Mouse (Mus musculus) limb, embryonic 10.5 days (tissue): ENCODE measurements around the gene Per1. TPM values are rescaled to one million over a fixed set of nuclear protein-coding genes. Genes with fewer than 3 reads are reported as not detected.

Experiments used
- DNase-seq: peaks from one replicate; pipeline ENCODE4 v3.0.0-alpha.2; 2017; ENCODE audit warnings: low spot score
- H3K27ac ChIP-seq: fragments of 300-500 bp; sonication (generic); 2 replicates; pipeline ENCODE4 v1.5.1; 2016; ENCODE audit warnings: mild to moderate bottlenecking
- H3K27me3 ChIP-seq: fragments of 300-500 bp; sonication (generic); 2 replicates; pipeline ENCODE4 v1.6.1; 2016; ENCODE audit warnings: low read depth, mild to moderate bottlenecking; ENCODE audit not compliant: poor library complexity, severe bottlenecking
- H3K36me3 ChIP-seq: fragments of 300-500 bp; sonication (generic); 2 replicates; pipeline ENCODE4 v1.6.1; 2016; ENCODE audit warnings: mild to moderate bottlenecking, moderate library complexity
- H3K4me1 ChIP-seq: fragments of 300-500 bp; sonication (generic); 2 replicates; pipeline ENCODE4 v1.6.1; 2016
- H3K4me3 ChIP-seq: fragments of 300-500 bp; sonication (generic); 2 replicates; pipeline ENCODE4 v1.5.1; 2016; ENCODE audit warnings: mild to moderate bottlenecking, moderate library complexity
- H3K9me3 ChIP-seq: fragments of 300-500 bp; sonication (generic); replicated peaks from 2 replicates; pipeline ENCODE4 v1.6.1; 2016; ENCODE audit warnings: mild to moderate bottlenecking
- WGBS: fragments of 180-500 bp; shearing (Covaris S2); methylation state at CpG from one replicate; pipeline ENCODE4 v1.1.7; 2016; 5-methylcytosine and 5-hydroxymethylcytosine counted together
- polyA plus RNA-seq: library from polyadenylated mRNA; unstranded; fragments of >200 nt; fragmentation: Nextera tagmentation; extraction: Ambion mirVana; gene quantifications from 2 replicates; pipeline ENCODE4 v1.2.1, GENCODE M21; 2016

Gene Per1
- polyA plus RNA-seq, result 10.3 and 10.8 TPM in 2 replicates

DNA sequence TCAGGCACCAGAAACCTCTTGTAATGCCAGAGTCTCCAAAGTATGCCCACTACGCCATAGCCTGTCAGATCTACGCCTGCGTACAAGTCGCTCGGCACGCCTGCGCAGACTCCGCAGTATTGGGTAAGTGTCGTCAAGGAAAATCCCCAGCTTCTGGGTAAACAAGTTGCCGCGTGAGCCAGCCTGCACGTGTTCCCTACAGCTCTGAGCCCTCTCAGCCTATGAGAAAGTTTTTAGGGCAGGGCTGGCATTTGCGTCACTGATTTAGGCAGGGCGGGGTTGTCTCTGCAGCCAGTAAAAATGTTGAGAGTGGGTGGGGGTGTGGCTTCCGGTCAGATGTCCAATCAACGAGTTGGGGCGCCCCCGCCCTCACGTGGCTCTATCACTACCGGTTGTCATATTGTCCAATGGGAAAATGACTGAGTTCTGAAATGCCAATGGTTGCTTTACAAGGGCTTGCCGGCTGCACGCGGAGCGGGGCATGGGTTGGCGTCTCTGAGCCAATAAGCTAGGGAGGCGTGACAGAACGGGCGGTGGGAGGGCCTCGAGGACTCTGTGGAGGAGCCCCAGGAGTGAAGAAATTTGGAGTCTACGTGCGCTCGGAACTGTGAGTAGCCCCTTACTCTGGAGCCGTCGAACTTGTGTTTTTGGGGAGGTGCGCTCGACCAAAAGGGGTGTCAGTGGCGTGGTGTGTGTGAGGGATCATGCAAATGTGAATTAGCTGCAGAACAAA is at the start of gene Per1:
Per1 (plus strand) TSS at position 521 of the 733 bp plus-strand sequence.
- H3K27me3 ChIP-seq, result no peaks in the 10 kb centered on the region
- H3K27ac ChIP-seq, result peak within 1 kb of the TSS; percentile 70
- DNase-seq, result peak; percentile 97
- H3K9me3 ChIP-seq, result no peaks in the 10 kb centered on the region
- under 1% methylated on average over 37 of the region's 37 CpGs for WGBS
- peak within 1 kb of the TSS; percentile 65 for H3K4me3 ChIP-seq
- peaks cover 67% of the 10 kb centered on the region for H3K4me1 ChIP-seq
- peaks cover 28% of the 10 kb centered on the region for H3K36me3 ChIP-seq

DNA sequence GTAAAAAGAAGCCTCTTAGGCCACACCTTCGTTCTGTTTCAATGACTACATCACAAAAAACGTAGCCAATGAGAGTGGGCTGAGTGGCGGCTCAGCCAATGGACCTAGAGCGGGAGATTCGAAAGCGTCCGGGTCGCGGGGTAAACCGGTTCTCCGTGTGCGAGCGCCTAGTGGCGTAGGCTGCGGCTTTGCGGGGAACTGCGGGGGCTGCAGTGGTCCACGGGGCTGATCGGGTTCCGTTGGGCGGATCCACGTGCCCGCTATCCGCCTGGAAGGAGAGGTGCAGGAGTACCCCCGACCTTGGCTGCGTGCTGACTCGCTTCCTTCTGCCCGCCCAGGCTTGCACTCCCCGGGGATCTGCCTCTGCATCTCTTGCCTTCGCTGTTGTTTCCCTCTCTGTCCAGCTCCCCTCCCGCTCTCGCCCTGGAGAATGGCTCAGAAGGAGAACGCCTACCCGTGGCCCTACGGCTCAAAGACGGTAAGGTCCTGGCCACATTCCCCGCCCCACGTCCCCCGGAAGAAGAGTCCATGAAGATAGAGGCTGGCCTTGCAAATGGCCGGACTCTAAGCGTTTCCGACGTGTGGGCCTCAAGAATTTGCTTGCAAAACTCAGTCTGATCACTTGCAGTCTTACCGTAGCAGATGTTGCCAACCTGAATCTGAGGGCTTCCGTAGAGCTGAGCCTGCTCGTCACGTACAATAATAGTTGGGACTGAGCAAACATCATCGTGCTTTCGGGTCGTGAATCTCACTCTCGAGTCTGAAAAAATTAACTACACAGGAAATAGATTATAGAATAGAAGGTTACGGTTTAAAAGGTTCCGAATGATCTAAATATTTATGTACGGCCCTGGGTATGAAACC is 49.3 kb upstream of the Per1 start, which contains the start of gene Aurkb:
Aurkb (plus strand) TSS at position 117 of the 864 bp plus-strand sequence.
- Histone ChIP-seq H3K4me1 (peaks cover 25% of the 10 kb centered on the region), H3K27me3 (no peaks in the 10 kb centered on the region), H3K9me3 (no peaks in the 10 kb centered on the region), H3K27ac (peak within 1 kb of the TSS; percentile 95), H3K4me3 (peak within 1 kb of the TSS; percentile 84), H3K36me3 (peaks cover 34% of the 10 kb centered on the region)
- peak; percentile 89 for DNase-seq
- WGBS, result 1% methylated on average over 54 of the region's 54 CpGs

DNA sequence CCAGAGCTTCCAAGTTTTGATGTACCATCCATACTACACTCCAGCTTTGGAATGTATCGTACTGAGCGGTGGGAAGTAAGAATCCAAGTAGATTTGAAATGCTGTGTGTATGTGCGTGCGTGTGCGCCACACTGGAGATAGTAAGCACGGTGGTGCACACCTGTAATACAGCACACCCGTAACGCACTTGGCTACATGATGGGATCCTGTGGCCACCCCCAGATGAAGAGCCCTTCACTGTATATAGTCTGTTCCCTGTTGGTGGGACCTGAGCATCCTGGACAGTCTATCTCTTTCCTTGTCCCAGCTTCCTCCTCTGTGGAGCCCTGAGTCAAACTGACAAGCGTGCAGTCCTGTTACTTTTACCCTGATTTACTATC is 48.6 kb upstream of the Per1 start:
- H3K36me3 ChIP-seq, result peaks cover 41% of the 10 kb centered on the region
- H3K4me1 ChIP-seq, result peaks cover 25% of the 10 kb centered on the region
- H3K27me3 ChIP-seq, result no peaks in the 10 kb centered on the region
- peak overlapping the region; percentile 84 for H3K4me3 ChIP-seq
- 27% methylated on average over 9 of the region's 9 CpGs for WGBS
- peak overlapping the region; percentile 95 for H3K27ac ChIP-seq
- no peak for DNase-seq
- no peaks in the 10 kb centered on the region for H3K9me3 ChIP-seq

DNA sequence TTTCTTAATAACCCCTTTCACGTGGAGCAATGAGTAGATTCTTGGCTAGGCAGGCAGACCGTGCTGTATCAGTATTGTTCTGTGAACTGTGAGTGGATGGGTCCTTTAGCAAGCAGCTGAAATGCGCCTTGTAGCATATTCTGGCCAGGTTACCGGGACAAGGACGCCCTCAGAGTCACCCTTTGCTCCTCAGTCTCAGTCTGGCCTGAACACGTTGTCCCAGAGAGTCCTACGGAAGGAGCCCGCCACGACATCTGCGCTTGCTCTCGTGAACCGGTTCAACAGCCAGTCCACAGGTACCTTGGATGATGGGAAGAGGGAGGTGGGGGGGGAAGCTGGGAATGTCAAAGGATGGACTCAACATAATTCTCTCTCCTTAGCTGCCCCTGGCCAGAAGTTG is 47.4 kb upstream of the Per1 start:
- 94% methylated on average over 12 of the region's 12 CpGs for WGBS
- DNase-seq, result no peak
- peak overlapping the region; percentile 84 for H3K4me3 ChIP-seq
- peaks cover 25% of the 10 kb centered on the region for H3K4me1 ChIP-seq
- no peaks in the 10 kb centered on the region for H3K27me3 ChIP-seq
- H3K36me3 ChIP-seq, result peaks cover 52% of the 10 kb centered on the region
- no peaks in the 10 kb centered on the region for H3K9me3 ChIP-seq
- no peak overlapping the region; the same call in 1 of the 2 replicates for H3K27ac ChIP-seq

DNA sequence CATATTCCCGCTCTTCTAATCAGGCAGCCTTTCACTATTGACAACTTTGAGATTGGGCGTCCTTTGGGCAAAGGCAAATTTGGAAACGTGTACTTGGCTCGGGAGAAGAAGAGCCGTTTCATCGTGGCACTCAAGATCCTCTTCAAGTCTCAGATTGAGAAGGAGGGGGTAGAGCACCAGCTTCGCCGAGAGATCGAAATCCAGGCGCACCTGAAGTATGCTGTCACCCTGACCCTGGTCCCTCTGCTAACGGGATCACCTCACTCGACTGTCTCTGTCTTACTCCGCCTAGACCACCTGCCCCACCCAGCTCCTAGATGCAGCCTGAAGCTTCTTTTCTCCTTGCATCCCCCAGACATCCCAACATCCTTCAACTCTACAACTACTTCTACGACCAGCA is 46.9 kb upstream of the Per1 start:
- Histone ChIP-seq H3K9me3 (no peaks in the 10 kb centered on the region), H3K27me3 (no peaks in the 10 kb centered on the region), H3K4me3 (peak overlapping the region; percentile 84), H3K4me1 (peaks cover 25% of the 10 kb centered on the region), H3K27ac (no peak overlapping the region), H3K36me3 (peaks cover 58% of the 10 kb centered on the region)
- 96% methylated on average over 14 of the region's 14 CpGs for WGBS
- no peak for DNase-seq

DNA sequence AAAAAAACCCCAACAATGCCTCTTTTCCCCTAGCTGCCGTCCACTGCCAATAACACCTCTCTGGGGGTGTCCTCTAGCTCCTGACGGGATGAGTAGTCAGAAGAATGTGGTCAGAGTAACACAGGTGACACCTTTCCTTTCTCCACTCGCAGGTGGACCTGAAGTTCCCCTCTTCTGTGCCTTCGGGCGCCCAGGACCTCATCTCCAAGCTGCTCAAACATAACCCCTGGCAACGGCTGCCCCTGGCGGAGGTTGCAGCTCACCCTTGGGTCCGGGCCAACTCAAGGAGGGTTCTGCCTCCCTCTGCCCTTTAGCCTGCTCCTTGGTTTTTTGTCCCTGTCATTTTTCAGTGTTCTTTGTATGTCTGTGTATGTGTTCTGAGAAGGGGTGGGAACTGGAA is 44.3 kb upstream of the Per1 start:
- DNase-seq, result no peak
- Histone ChIP-seq H3K27me3 (no peaks in the 10 kb centered on the region), H3K4me1 (peaks cover 25% of the 10 kb centered on the region), H3K9me3 (no peaks in the 10 kb centered on the region), H3K36me3 (peaks cover 71% of the 10 kb centered on the region), H3K27ac (no peak overlapping the region), H3K4me3 (no peak overlapping the region)
- 94% methylated on average over 8 of the region's 8 CpGs for WGBS

DNA sequence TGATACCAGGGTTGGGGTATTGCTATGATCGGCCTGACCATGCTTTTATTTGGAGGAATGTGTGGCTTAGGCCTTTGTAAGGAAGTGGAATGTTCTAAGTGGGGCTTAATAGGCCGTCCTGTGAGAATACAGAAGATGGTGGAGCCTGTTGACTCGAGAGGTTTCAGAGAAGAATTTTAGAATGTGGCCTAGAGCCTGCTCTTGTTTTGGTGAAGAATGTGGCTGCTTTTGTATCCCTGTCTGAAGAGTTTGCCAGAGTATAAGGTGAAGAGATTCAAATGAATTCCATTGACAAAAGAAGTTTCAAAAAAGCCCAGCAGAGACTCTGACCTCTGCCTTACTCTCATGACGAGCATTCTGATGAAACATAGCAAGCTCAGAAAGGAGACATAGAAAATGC is 43.2 kb upstream of the Per1 start:
- H3K9me3 ChIP-seq, result no peaks in the 10 kb centered on the region
- DNase-seq, result no peak
- peaks cover 71% of the 10 kb centered on the region for H3K36me3 ChIP-seq
- peaks cover 19% of the 10 kb centered on the region for H3K4me1 ChIP-seq
- H3K27ac ChIP-seq, result no peak overlapping the region
- no peak overlapping the region for H3K4me3 ChIP-seq
- WGBS, result 93% methylated on average over 4 of the region's 4 CpGs
- no peaks in the 10 kb centered on the region for H3K27me3 ChIP-seq

DNA sequence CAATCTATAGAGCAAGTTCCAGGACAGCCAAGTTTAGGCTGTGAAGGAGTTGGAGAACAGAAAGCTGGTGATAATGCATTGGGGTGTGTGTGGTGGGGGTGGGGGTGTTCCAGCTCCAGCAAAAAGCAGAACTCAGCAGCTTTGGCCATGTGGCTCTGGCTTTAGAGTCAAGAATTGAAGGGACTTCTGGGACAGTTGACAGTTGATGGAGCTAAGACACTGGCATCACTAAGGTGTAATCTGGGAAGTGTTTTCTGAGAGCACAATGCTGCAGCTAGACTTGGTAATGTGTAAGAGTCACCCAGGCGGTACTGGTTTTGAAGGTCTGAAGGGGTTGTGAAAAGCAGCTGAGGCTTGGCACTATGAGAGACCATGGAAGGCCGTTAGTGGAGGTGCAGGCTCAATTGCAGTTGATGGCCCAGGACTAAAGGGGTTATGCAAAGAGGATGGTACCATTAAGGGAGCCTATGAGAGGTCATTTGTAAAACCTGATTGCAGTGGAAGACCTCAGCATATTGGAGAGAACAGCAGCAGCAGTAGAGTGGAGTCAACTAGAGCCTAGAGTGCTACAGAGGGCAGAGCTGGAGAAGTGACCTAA is 42.1 kb upstream of the Per1 start:
- Histone ChIP-seq H3K36me3 (peaks cover 65% of the 10 kb centered on the region), H3K4me3 (no peak overlapping the region), H3K9me3 (no peaks in the 10 kb centered on the region), H3K4me1 (peaks cover 8% of the 10 kb centered on the region), H3K27me3 (no peaks in the 10 kb centered on the region), H3K27ac (no peak overlapping the region)
- 84% methylated on average over 2 of the region's 2 CpGs for WGBS
- DNase-seq, result no peak

DNA sequence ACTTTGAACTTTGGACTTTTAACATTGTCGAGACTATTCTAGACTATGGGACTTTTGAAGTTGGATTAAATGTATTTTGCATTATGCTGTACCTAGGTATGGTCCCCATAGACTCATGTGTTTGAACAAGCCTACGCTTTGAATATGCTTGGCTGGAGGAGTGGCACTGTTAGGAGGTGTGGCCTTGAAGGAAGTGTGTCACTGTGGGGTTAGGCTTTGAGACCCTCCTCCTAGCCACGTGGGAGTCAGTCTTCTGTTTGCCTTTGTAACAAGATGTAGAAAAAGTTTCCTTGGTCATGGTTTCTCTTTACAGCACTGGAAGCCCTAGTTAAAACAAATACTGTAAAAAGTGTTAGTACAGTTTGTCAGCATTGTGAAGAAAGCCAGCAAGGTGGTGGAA is 41.2 kb upstream of the Per1 start:
- no peaks in the 10 kb centered on the region for H3K27me3 ChIP-seq
- H3K27ac ChIP-seq, result no peak overlapping the region
- no peak overlapping the region for H3K4me3 ChIP-seq
- peaks cover 56% of the 10 kb centered on the region for H3K36me3 ChIP-seq
- no peaks in the 10 kb centered on the region for H3K9me3 ChIP-seq
- no peak for DNase-seq
- H3K4me1 ChIP-seq, result peaks cover 6% of the 10 kb centered on the region
- WGBS, result 80% methylated on average over 3 of the region's 3 CpGs

DNA sequence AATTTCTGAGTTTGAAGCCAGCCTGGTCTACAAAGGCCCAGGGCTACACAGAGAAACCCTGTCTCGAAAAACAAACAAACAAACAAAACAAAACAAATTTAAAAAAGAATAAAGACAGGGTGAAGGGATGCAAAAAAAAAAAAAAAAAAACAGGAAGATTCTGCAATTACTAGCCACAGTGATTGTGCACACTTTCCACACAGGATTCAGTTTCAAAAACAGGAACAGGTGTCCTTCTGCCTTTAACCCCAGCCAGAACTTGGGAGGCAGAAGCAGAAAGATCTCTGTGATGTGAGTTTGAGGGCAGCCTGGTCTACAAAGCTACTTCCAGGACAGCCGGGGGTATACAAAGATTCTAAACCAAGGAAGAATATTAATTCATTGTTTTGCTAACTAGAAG is 36.8 kb upstream of the Per1 start:
- Histone ChIP-seq H3K9me3 (no peaks in the 10 kb centered on the region), H3K36me3 (peaks cover 13% of the 10 kb centered on the region), H3K27me3 (0 out of 2 replicates have a peak, but pooled peaks cover 5% of the 10 kb centered on the region), H3K27ac (no peak overlapping the region), H3K4me3 (peak overlapping the region; percentile 80), H3K4me1 (peaks cover 32% of the 10 kb centered on the region)
- no peak for DNase-seq
- 79% methylated on average over 2 of the region's 2 CpGs for WGBS

DNA sequence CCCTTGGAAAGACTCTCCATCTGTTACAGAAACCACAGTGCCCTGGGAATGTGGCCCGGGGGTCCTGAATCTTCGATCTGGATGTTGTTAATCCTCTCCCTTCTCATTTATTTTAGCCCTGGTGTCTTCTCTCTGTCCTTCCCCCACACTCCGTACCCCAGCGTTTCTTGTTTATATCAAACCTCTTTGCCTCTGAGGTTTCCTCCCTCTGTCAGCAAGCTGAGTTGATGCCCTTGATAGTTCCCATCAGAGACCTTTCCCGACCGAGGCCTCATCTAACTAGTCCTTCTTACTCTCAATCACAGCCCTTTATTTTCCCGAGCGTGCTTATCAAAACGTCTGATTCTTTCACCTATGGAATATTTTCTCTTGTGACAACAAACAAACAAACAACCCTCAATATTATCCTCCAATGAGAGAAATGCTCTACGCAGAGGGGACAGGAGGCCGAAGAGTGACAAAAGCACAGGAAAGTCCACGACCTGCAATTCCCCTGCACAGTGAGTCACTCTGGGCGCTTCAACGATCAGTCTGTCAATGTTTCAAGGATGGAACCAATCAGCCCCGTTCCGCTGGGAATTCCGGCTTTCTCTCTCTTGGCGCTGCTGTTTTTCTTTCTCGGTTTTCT is 36.2 kb upstream of the Per1 start:
- WGBS, result 2% methylated on average over 19 of the region's 19 CpGs
- no peaks in the 10 kb centered on the region for H3K9me3 ChIP-seq
- peaks cover 7% of the 10 kb centered on the region for H3K36me3 ChIP-seq
- H3K27me3 ChIP-seq, result 0 out of 2 replicates have a peak, but pooled peaks cover 5% of the 10 kb centered on the region
- H3K4me3 ChIP-seq, result peak overlapping the region; percentile 80
- no peak for DNase-seq
- peak overlapping the region; percentile 89 for H3K27ac ChIP-seq
- peaks cover 32% of the 10 kb centered on the region for H3K4me1 ChIP-seq

DNA sequence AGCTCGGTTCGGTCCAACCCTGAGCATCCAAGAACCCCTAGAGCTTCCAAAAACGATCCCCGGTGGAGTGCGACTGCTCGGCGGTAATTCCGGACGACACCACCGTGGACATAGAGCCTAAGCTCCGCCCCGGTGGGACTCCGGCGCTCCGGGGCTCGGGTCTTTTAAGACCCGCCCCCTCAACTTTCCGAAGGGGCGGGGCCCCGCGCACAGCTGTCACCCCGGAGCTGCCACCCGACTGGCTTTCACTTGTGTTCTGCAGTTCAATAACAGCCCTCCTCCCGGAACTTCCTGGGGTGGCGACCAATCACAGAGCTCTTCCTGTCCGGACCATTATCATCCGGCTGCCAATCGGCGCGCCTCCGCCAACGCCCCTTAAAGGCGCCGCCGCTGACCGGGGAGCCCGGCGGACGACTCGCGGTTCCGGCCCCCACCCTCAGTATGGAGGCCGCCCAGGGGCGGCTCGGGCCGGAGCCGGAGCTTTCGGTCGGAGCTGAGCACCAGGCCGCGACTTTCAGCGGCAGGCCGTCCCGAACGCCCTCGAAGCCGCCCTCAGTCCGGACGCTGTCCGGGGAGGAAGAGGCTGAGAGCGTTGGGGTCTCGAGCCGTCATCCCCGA is 35.6 kb upstream of the Per1 start, which contains the start of gene Borcs6:
Borcs6 (plus strand) TSS at position 361 of the 618 bp plus-strand sequence.
- no peaks in the 10 kb centered on the region for H3K9me3 ChIP-seq
- peak; percentile 94 for DNase-seq
- H3K4me3 ChIP-seq, result peak within 1 kb of the TSS; percentile 80
- peak within 1 kb of the TSS; percentile 89 for H3K27ac ChIP-seq
- peaks cover under 1% of the 10 kb centered on the region for H3K36me3 ChIP-seq
- H3K4me1 ChIP-seq, result peaks cover 39% of the 10 kb centered on the region
- under 1% methylated on average over 64 of the region's 64 CpGs for WGBS
- 0 out of 2 replicates have a peak, but pooled peaks cover 5% of the 10 kb centered on the region for H3K27me3 ChIP-seq
